ENCODE assay signal across 28 mouse cellular contexts in genomic region chr6:129042470-129042869, GRCm38 (mm10). TPM values are rescaled to one million over a fixed set of nuclear protein-coding genes. Genes with fewer than 3 reads are reported as not detected.
A peak's percentile ranks its signal among the peaks of the same experiment; 100 is the strongest.
DNase-seq lines count a peak whose midpoint lies in the region; ATAC-seq and TF ChIP-seq lines count a peak whose summit lies in the region.
"Had no signal": no experiment of that assay in that cellular context is flagged by ENCODE, and none has a peak within 500 bp of the region (broad histone marks: within the 10 kb centered on the region; RNA-seq: fewer than 3 reads in every experiment).

No protein-coding gene starts in this region.

- TF ChIP-seq EP300 in MEL (IDR thresholded peaks at IDR 0.05; ENCODE audit: low read depth in 1 of 2, low read length in 2 of 2): peak; percentile 70 to 79

- no peak for TF ChIP-seq POLR2A in MEL (IDR thresholded peaks at IDR 0.05; ENCODE audit: control insufficient read depth in 1 of 2, insufficient read depth in 1 of 2, low read depth in 1 of 2, low read length in 2 of 2, poor library complexity in 1 of 2)

- no peaks in the 10 kb centered on the region for H3K4me1 ChIP-seq in midbrain, embryonic 11.5 days (ENCODE audit: control insufficient read depth, insufficient read depth, low read length)
- H3K4me1 ChIP-seq in midbrain, embryonic 10.5 days: no peaks in the 10 kb centered on the region
- H3K4me1 ChIP-seq in MEL (ENCODE audit: control insufficient read depth in 1 of 2, insufficient read depth in 2 of 2, low read length in 2 of 2): peaks cover 7 to 19% of the 10 kb centered on the region in 2 experiments

- TF ChIP-seq RAD21 in MEL (IDR thresholded peaks at IDR 0.05; ENCODE audit: low read depth, low read length): no peak

- H3K4me2 ChIP-seq in midbrain, embryonic 11.5 days: no peak overlapping the region

- no peak overlapping the region for H3K27ac ChIP-seq in midbrain, embryonic 11.5 days (ENCODE audit: low read depth, low read length)
- no peak overlapping the region for H3K27ac ChIP-seq in midbrain, embryonic 10.5 days (replicated peaks)
- H3K27ac ChIP-seq in MEL (ENCODE audit: control insufficient read depth, low read depth, low read length): no peak overlapping the region

- no peaks in the 10 kb centered on the region for H3K27me3 ChIP-seq in midbrain, embryonic 11.5 days (ENCODE audit: control insufficient read depth, insufficient read depth, low read length)
- no peaks in the 10 kb centered on the region for H3K27me3 ChIP-seq in midbrain, embryonic 10.5 days (ENCODE audit: low read depth, poor library complexity, severe bottlenecking)
- H3K27me3 ChIP-seq in MEL (ENCODE audit: control insufficient read depth in 1 of 2, insufficient read depth in 2 of 2, low read length in 2 of 2): no peaks in the 10 kb centered on the region
- H3K27me3 ChIP-seq: CH12.LX had no signal

- peak; percentile 69 for DNase-seq in midbrain, embryonic 11.5 days (ENCODE audit: low spot score, missing footprints)
- DNase-seq in midbrain, embryonic 10.5 days (ENCODE audit: low spot score): no peak
- DNase-seq in 416B (ENCODE audit: low read depth) (peak; percentile 32), MEL (ENCODE audit: low read depth, low spot score) (no peak)
- DNase-seq in kidney, postnatal 10 days: no peak
- DNase-seq: adrenal gland, adult 2 months; adrenal gland, adult 8-10 months; adrenal gland, postnatal 10 days; adrenal gland, postnatal 14 days; adrenal gland, postnatal 25 days; adrenal gland, postnatal 36 days; B cell, adult 2 months; cerebellum, adult 11 months; cerebellum, adult 11-12 months; cerebellum, adult 18-20 months; cerebellum, adult 2 months; cerebellum, adult 8-10 months had no signal

- ATAC-seq in midbrain, embryonic 11.5 days (ENCODE audit: low FRiP score): no peak
- ATAC-seq in monocyte, adult 5-6 weeks (replicated peaks; ENCODE audit: insufficient number of reproducible peaks, low FRiP score, low TSS enrichment, poor library complexity, severe bottlenecking): no peak
- ATAC-seq: activated CD4-positive, CD25-positive, alpha-beta regulatory T cell, adult 4 months; CD4-positive, CD25-positive, alpha-beta regulatory T cell, adult 4 months; Patski had no signal

- no peaks in the 10 kb centered on the region for H3K36me3 ChIP-seq in midbrain, embryonic 11.5 days (ENCODE audit: control insufficient read depth, insufficient read depth, low read length)
- no peaks in the 10 kb centered on the region for H3K36me3 ChIP-seq in midbrain, embryonic 10.5 days
- H3K36me3 ChIP-seq in MEL (ENCODE audit: control insufficient read depth in 1 of 2, insufficient read depth in 2 of 2, low read length in 2 of 2): peaks cover 0 to 11% of the 10 kb centered on the region in 2 experiments; a peak in 2 of 4 replicates
- H3K36me3 ChIP-seq: G1E had no signal

- no peak for TF ChIP-seq CTCF in MEL (IDR thresholded peaks at IDR 0.05 in 2 of 3, conservative IDR thresholded peaks at IDR 0.05 in 1 of 3; ENCODE audit: control insufficient read depth in 1 of 3, insufficient read depth in 1 of 3, low read depth in 2 of 3, low read length in 3 of 3, poor library complexity in 1 of 3, severe bottlenecking in 1 of 3)

- H3K9ac ChIP-seq in midbrain, embryonic 11.5 days (ENCODE audit: low read length): no peak overlapping the region
- H3K9ac ChIP-seq in MEL (ENCODE audit: control insufficient read depth, low read depth, low read length, poor library complexity, severe bottlenecking): no peak overlapping the region

- no peak overlapping the region for H3K4me3 ChIP-seq in midbrain, embryonic 11.5 days (ENCODE audit: low read depth, low read length)
- H3K4me3 ChIP-seq in midbrain, embryonic 10.5 days: no peak overlapping the region
- H3K4me3 ChIP-seq in MEL (ENCODE audit: control insufficient read depth in 1 of 2, insufficient read depth in 1 of 2, low read depth in 2 of 2, low read length in 2 of 2): no peak overlapping the region

- H3K9me3 ChIP-seq in midbrain, embryonic 11.5 days (ENCODE audit: control insufficient read depth, low read length): no peaks in the 10 kb centered on the region
- H3K9me3 ChIP-seq in midbrain, embryonic 10.5 days (replicated peaks): no peaks in the 10 kb centered on the region
- no peaks in the 10 kb centered on the region for H3K9me3 ChIP-seq in MEL (replicated peaks; ENCODE audit: insufficient read depth, low read length)

- H3K79me2 ChIP-seq in MEL (ENCODE audit: control insufficient read depth, insufficient read depth, low read length, poor library complexity): no peaks in the 10 kb centered on the region

TF ChIP-seq in MEL, 35 proteins besides CTCF, POLR2A, EP300 and RAD21:
- TF ChIP-seq ELF1 (IDR thresholded peaks at IDR 0.05; ENCODE audit: low read depth, low read length) (no peak), GATA1 (IDR thresholded peaks at IDR 0.05; ENCODE audit: low read depth, low read length) (peak; percentile 81), JUND (IDR thresholded peaks at IDR 0.05; ENCODE audit: low read depth, low read length) (no peak), POLR2AphosphoS5 (IDR thresholded peaks at IDR 0.05; ENCODE audit: borderline replicate concordance, low read depth, low read length) (no peak), MAX (IDR thresholded peaks at IDR 0.05; ENCODE audit: low read length) (no peak), RCOR1 (IDR thresholded peaks at IDR 0.05; ENCODE audit: low read depth, low read length) (peak; percentile 56), POLR2AphosphoS2 (IDR thresholded peaks at IDR 0.05; ENCODE audit: low read length) (no peak), HCFC1 (IDR thresholded peaks at IDR 0.05; ENCODE audit: low read depth, low read length) (no peak), ZMIZ1 (IDR thresholded peaks at IDR 0.05; ENCODE audit: low read depth, low read length) (no peak), MAFK (IDR thresholded peaks at IDR 0.05; ENCODE audit: borderline replicate concordance, low read depth, low read length) (0 out of 2 replicates have a peak, but pooled peaks have one; percentile 15), TCF12 (IDR thresholded peaks at IDR 0.05; ENCODE audit: low read depth, low read length) (peak; percentile 76)

RNA-seq across cellular contexts. Expression of gene Klrb1f, which starts 3.2 kb away (rescaled TPM):
- 0.23 and 0.28 TPM in 2 replicates for polyA plus RNA-seq in midbrain, embryonic 11.5 days (2014; fragmentation: Nextera tagmentation; extraction: Ambion mirVana)
- polyA plus RNA-seq in midbrain, embryonic 10.5 days (2016; fragmentation: Nextera tagmentation; extraction: Ambion mirVana): 0.25 TPM in 1 of 2 replicates, not detected in the other
- 0.16 and 0.27 TPM in 2 replicates for total RNA-seq in MEL (2012; rRNA removed)
- polyA plus RNA-seq in MEL (2012; ENCODE audit: insufficient read depth in 1 of 2, insufficient read length in 2 of 2, low read depth in 1 of 2, low replicate concordance in 2 of 2, missing spikeins in 1 of 2): under 1 TPM in 1 of 2 experiments, not detected in 1; 0.52 TPM
- 14.0 to 119 TPM (median 27.1 TPM) in 3 replicates for total RNA-seq in monocyte, adult 5-6 weeks (2017)
- total RNA-seq: adrenal gland, postnatal 14 days; adrenal gland, postnatal 25 days; adrenal gland, postnatal 36 days; adrenal gland, postnatal 4 days; ES-E14; G1E had no signal
- polyA plus RNA-seq: adrenal gland, adult 2 months; C2C12; cerebellum, adult 2 months; G1E; Patski had no signal

RNA-seq across cellular contexts. Expression of gene Clec2e, which starts 58.2 kb away (rescaled TPM):
- not detected in 2 replicates for polyA plus RNA-seq in midbrain, embryonic 11.5 days (2014; fragmentation: Nextera tagmentation; extraction: Ambion mirVana)
- polyA plus RNA-seq in midbrain, embryonic 10.5 days (2016; fragmentation: Nextera tagmentation; extraction: Ambion mirVana): not detected in 2 replicates
- not detected in 2 replicates for total RNA-seq in MEL (2012; rRNA removed)
- polyA plus RNA-seq in MEL (2012; ENCODE audit: insufficient read depth in 1 of 2, insufficient read length in 2 of 2, low read depth in 1 of 2, low replicate concordance in 2 of 2, missing spikeins in 1 of 2): not detected
- 0.29 TPM in 1 of 3 replicates, not detected in the others for total RNA-seq in monocyte, adult 5-6 weeks (2017)
- total RNA-seq: adrenal gland, adult 18-20 months; adrenal gland, adult 2 months; adrenal gland, postnatal 10 days; adrenal gland, postnatal 14 days; adrenal gland, postnatal 25 days; adrenal gland, postnatal 36 days; CH12.LX; ES-E14; G1E had no signal
- polyA plus RNA-seq: activated CD4-positive, CD25-positive, alpha-beta regulatory T cell, adult 4 months; adrenal gland, adult 2 months; brain, embryonic 14.5 days; C2C12; CD4-positive, CD25-positive, alpha-beta regulatory T cell, adult 4 months; cerebellum, adult 2 months; G1E; Patski had no signal

Comparison
In these comparisons a context has a peak if more than half of its experiments do, and no peak if none do; other contexts are left out.
1. DNase-seq: peak in midbrain, embryonic 11.5 days (single experiment) and 416B (single experiment); none in midbrain, embryonic 10.5 days (single experiment), MEL (single experiment) and kidney, postnatal 10 days (single experiment).